Mouse (Mus musculus) spleen, adult 2 months (tissue): Measurements from ENCODE around the gene Atmin. TPM values are rescaled to one million over a fixed set of nuclear protein-coding genes. Genes with fewer than 3 reads are reported as not detected.
A peak's percentile ranks its signal among the peaks of the same experiment; 100 is the strongest.

Experiments used
- DNase-seq, 2 experiments: peaks; one replicate each; pipeline versions ENCODE4 v3.0.0 to v3.0.0-alpha.2; 2012 to 2021; ENCODE audit warnings: low spot score in 2 of 2, low read depth in 1 of 2
- H3K27ac ChIP-seq: fragments of 200-500 bp; 2 replicates; pipeline ENCODE4 v1.5.1; 2012; ENCODE audit warnings: low read length, inconsistent platforms; ENCODE audit not compliant: insufficient read depth
- H3K27me3 ChIP-seq: fragments of 200-500 bp; 2 replicates; pipeline ENCODE4 v1.6.1; 2012; ENCODE audit warnings: mild to moderate bottlenecking, moderate library complexity, low read length, inconsistent platforms; ENCODE audit not compliant: control insufficient read depth, insufficient read depth
- H3K36me3 ChIP-seq: fragments of 200-500 bp; 2 replicates; pipeline ENCODE4 v1.6.1; 2012; ENCODE audit warnings: mild to moderate bottlenecking, low read length, inconsistent platforms; ENCODE audit not compliant: control insufficient read depth, insufficient read depth
- H3K4me1 ChIP-seq: fragments of 200-500 bp; 2 replicates; pipeline ENCODE4 v1.6.1; 2011; ENCODE audit warnings: inconsistent platforms; ENCODE audit not compliant: control insufficient read depth, insufficient read depth, insufficient read length
- H3K4me3 ChIP-seq: fragments of 200-500 bp; 2 replicates; pipeline ENCODE4 v1.5.1; 2011; ENCODE audit warnings: mild to moderate bottlenecking, inconsistent platforms; ENCODE audit not compliant: insufficient read depth, insufficient read length; ENCODE audit errors: extremely low read depth
- CTCF ChIP-seq: fragments of 200-500 bp; IDR thresholded peaks from 2 replicates; pipeline ENCODE4 v1.5.1; 2011; ENCODE audit warnings: mild to moderate bottlenecking, inconsistent platforms; ENCODE audit not compliant: insufficient read depth, insufficient read length, insufficient replicate concordance; ENCODE audit errors: extremely low read depth
- POLR2A ChIP-seq: fragments of 200-500 bp; IDR thresholded peaks from 2 replicates; pipeline ENCODE4 v1.6.1; 2011; ENCODE audit warnings: low read depth, low read length, inconsistent platforms
- WGBS: fragments of 180-500 bp; shearing (Covaris S2); methylation state at CpG from one replicate; pipeline ENCODE4 v1.1.7; 2018; 5-methylcytosine and 5-hydroxymethylcytosine counted together
- polyA plus RNA-seq: library from polyadenylated mRNA; depleted of rRNA; stranded (reverse); fragments of >200 nt; gene quantifications from 2 replicates; pipeline ENCODE4 v1.2.3, GENCODE M21; 2012

The Atmin gene
- polyA plus RNA-seq, 1 experiment: 10.2 TPM

DNA sequence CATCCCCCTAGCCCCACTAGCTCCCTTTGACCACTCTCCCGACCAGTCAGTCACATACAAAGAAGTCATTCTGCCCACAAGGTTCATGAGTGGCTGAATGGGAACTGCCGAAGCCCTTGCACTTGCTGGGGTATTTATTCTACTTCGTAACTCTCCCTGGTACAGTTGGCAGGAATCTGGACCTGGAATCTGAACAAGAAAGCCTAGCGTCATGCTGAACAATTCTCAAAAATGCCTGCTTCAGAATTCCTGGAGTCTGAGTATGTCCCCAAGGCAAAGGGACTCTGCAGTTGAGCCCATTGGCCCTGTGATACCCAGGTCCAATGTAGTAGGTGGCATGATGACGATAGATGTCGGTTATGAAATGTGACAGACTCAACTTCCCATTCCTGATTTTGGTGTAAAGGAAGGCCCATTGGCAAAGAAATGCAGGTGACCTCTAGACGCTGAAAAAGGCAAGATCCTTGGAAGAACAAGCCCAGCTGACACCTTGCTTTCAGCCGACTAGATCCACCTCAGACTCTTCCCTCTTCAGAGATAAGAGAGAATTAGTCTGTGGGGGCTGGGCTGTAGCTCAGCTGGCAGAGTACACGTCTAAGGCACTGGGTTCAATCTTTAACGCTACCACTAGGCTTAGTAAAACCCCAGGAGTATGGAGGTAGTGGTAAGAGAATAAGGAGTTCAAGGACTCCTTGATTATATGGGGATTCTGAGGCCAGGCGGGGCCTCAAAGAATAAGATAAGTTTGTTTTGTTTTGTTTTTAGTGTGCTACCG, 722 bp upstream of the Atmin start:
- TF ChIP-seq CTCF: no peak
- no peak for TF ChIP-seq POLR2A
- no peaks in the 10 kb centered on the region for H3K27me3 ChIP-seq
- WGBS: 77% methylated on average over 12 of the region's 12 CpGs
- no peaks in the 10 kb centered on the region for H3K36me3 ChIP-seq
- H3K27ac ChIP-seq: no peak overlapping the region
- DNase-seq: no peak
- no peak overlapping the region for H3K4me3 ChIP-seq
- H3K4me1 ChIP-seq: peaks cover 16% of the 10 kb centered on the region

DNA sequence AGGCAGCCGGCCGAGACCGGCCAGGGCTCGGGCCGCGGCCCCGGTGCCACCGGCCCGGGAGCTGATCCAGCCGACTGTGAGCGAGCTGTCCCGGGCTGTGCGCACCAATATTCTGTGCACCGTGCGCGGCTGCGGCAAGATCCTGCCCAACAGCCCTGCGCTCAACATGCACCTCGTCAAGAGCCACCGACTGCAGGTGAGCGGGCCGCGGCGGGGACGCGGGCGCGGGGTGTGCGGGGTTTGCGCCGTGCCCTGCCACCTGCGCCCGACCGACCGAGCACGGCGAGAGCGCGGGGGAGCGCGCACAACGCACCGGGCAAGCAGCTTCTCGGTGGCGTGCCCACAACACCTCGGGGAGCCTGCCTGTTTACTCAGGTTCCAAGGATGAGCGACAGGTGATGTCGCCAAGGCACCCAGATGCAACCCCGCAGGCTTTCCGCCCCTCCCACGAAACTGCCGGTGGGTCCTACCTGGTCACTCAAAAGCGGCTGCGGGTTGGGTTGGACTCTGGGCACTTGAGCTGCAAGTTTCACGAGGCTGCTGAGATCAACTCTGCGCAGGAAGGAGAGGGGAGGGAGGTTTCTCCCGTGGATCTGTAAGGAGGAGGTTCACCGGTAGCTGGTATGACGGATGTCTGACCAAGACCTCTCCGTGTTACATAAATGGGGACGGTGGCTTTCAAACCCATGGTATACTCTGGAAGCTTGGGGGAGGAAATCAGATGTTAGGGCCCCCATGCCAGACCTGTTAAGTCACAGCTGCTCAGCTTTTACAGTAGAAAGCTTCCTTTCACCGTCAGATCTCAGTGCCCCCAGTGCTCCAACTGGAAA, 577 bp downstream of the Atmin start:
- Histone ChIP-seq H3K4me3 (peak overlapping the region; percentile 99), H3K27ac (peak overlapping the region; percentile 39; the same call in 1 of the 2 replicates), H3K36me3 (no peaks in the 10 kb centered on the region), H3K27me3 (no peaks in the 10 kb centered on the region), H3K4me1 (peaks cover 20% of the 10 kb centered on the region)
- DNase-seq: peak in 1 of 2 experiments; percentile 10
- no peak for TF ChIP-seq CTCF
- TF ChIP-seq POLR2A: no peak
- WGBS: 1% methylated on average over 61 of the region's 62 CpGs

DNA sequence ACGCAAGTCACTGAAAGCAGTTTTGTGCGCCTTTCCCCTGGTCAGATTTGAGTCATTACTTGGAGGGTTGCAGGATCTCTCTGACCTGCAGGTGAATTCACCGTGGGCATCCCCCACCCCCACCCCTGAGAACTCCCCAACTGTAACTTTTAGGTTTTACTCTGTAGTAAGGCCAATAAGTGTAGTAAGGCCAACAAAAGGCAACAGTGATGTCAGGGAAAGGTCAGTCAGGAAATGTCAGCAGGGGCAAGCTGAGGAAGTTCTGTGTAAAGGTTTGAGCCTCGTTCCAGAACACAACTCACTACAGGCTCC, 1.1 kb downstream of the Atmin start:
- TF ChIP-seq CTCF (no peak), POLR2A (no peak)
- no peak for DNase-seq
- no peak overlapping the region for H3K27ac ChIP-seq
- no peaks in the 10 kb centered on the region for H3K27me3 ChIP-seq
- H3K4me1 ChIP-seq: peaks cover 20% of the 10 kb centered on the region
- peak overlapping the region; percentile 99 for H3K4me3 ChIP-seq
- WGBS: 4% methylated on average over 4 of the region's 4 CpGs
- H3K36me3 ChIP-seq: no peaks in the 10 kb centered on the region

DNA sequence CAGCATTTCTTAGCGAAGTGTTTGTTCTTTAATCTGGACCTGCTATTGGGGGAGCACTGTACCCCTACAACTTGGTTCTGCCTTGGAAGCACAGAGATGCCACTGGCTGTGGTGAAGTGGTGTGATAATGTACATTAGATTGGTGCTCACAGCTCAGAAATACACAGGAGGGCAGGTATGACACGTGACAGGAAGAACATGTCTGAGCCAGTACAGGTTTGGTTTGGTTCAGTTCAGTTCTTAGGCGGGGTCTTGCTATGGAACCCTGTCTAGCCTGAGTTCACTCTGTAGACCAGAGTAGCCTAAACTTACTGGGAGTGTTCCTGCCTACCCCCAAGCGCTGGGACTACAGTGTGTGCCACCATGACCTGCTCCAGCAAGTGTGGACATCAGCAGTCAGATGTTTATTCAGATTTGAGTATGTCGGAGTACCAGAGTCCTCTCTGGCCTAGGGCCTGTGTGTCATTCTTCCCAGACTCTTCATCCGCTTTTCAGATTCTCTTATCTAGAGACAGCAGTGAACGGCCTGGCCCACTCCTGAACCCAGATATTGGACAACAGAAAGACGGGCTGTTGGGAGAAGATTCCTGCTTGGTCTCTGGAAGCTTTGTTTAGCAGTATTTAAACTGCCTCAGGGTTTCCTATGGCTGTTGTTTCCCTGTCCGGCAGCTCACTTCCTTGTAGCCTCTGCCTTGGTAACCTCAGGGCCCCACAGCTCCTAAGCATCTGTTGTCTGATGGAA, 2.1 kb downstream of the Atmin start:
- no peaks in the 10 kb centered on the region for H3K27me3 ChIP-seq
- TF ChIP-seq POLR2A: no peak
- no peak for TF ChIP-seq CTCF
- no peaks in the 10 kb centered on the region for H3K36me3 ChIP-seq
- WGBS: 82% methylated on average over 9 of the region's 9 CpGs
- no peak for DNase-seq
- H3K4me3 ChIP-seq: no peak overlapping the region
- peaks cover 20% of the 10 kb centered on the region for H3K4me1 ChIP-seq
- no peak overlapping the region for H3K27ac ChIP-seq

DNA sequence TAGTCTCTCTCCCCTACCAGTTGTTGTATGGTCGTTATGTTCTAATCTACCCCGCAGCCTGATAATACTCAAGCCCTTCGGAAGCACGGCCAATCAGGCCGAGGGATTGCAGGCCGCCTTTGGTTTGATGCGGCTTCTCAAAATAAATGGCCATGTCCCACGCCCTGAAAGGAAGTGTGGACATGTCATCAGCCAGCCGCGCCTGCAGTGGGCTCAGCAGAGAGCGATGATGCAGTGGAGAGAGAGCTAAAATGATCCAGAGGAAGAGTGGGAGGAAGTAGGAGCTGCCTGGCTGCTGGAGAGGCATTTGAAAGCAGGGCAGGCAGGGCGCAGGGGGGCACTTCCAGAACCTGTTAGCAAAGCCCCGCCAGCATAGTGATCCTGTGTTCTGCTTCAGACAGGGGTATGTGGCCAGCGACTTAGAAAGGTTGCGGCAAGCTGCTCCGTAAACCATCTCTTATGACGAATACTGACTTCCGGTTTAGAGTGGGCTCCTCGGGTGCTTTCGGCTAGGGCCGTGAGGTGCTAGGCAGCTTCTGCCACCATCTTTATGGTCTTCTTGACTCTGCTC, 3.2 kb downstream of the Atmin start:
- H3K4me1 ChIP-seq: peaks cover 20% of the 10 kb centered on the region
- peak overlapping the region; percentile 50 for H3K4me3 ChIP-seq
- H3K36me3 ChIP-seq: no peaks in the 10 kb centered on the region
- TF ChIP-seq POLR2A (no peak), CTCF (no peak)
- no peaks in the 10 kb centered on the region for H3K27me3 ChIP-seq
- DNase-seq: no peak
- 45% methylated on average over 21 of the region's 21 CpGs for WGBS
- H3K27ac ChIP-seq: peak overlapping the region; percentile 47; the same call in 1 of the 2 replicates

DNA sequence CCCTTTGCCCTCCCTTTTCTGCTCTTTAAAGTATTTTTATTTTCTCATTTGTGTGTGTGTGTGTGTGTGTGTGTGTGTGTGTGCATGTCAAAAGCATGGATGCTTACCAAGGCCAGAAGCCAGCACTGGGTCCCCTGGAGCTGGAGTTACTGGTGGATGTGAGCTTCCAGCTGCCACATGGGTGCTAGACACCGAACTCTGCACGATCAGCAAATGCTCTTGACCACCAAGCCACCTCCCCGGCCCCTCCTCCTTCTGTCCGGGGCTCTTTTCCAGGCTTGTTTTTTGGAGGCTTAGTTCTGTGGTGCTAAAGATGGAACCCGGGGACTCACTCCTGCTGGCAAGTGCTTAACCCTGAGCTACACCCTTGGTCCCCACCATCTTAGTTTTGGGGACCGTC, 3.7 kb downstream of the Atmin start:
- no peak overlapping the region for H3K27ac ChIP-seq
- no peaks in the 10 kb centered on the region for H3K36me3 ChIP-seq
- H3K4me3 ChIP-seq: peak overlapping the region; percentile 50
- no peak for TF ChIP-seq POLR2A
- TF ChIP-seq CTCF: no peak
- no peak for DNase-seq
- H3K4me1 ChIP-seq: peaks cover 20% of the 10 kb centered on the region
- no peaks in the 10 kb centered on the region for H3K27me3 ChIP-seq
- 83% methylated on average over 6 of the region's 6 CpGs for whole genome bisulfite sequencing
